Mouse (Mus musculus): ENCODE data around the gene Gng12. TPM values are rescaled to one million over a fixed set of nuclear protein-coding genes. Genes with fewer than 3 reads are reported as not detected.

Gng12 gene
- polyA plus RNA-seq, 1 experiment from 2014 or later, result 50.3 TPM

GRCm38 (mm10) chr6:66988363-66988762 lies 92.2 kb downstream of the Gng12 start:
- no peak overlapping the region for H3K4me3 ChIP-seq
- H3K9me3 ChIP-seq (replicated peaks), result no peaks in the 10 kb centered on the region
- DNase-seq (ENCODE audit: low spot score), result no peak
- 93% methylated on average over 9 of the region's 9 CpGs for WGBS
- H3K27me3 ChIP-seq (ENCODE audit: low read depth, poor library complexity, severe bottlenecking), result no peaks in the 10 kb centered on the region
- H3K4me1 ChIP-seq, result 0 out of 2 replicates have a peak, but pooled peaks cover 3% of the 10 kb centered on the region
- H3K27ac ChIP-seq (replicated peaks), result no peak overlapping the region
- no peaks in the 10 kb centered on the region for H3K36me3 ChIP-seq

- Histone ChIP-seq H3K4me3 (no peak overlapping the region), H3K27ac (replicated peaks) (no peak overlapping the region), H3K9me3 (replicated peaks) (no peaks in the 10 kb centered on the region), H3K36me3 (no peaks in the 10 kb centered on the region), H3K4me1 (0 out of 2 replicates have a peak, but pooled peaks cover 3% of the 10 kb centered on the region), H3K27me3 (ENCODE audit: low read depth, poor library complexity, severe bottlenecking) (no peaks in the 10 kb centered on the region)
- 92% methylated on average over 6 of the region's 6 CpGs for WGBS
- DNase-seq (ENCODE audit: low spot score), result no peak
These were observed 92.8 kb downstream of the Gng12 start for GRCm38 (mm10) chr6:66989037-66989436.

GRCm38 (mm10) chr6:66989518-66989917 lies 93.3 kb downstream of the Gng12 start:
- 77% methylated on average over 3 of the region's 3 CpGs for WGBS

GRCm38 (mm10) chr6:66992232-66992631 lies 96.0 kb downstream of the Gng12 start:
- Histone ChIP-seq H3K27ac (replicated peaks) (no peak overlapping the region), H3K9me3 (replicated peaks) (no peaks in the 10 kb centered on the region), H3K4me1 (peaks cover 8% of the 10 kb centered on the region; the same call in 1 of the 2 replicates), H3K4me3 (no peak overlapping the region), H3K27me3 (ENCODE audit: low read depth, poor library complexity, severe bottlenecking) (no peaks in the 10 kb centered on the region), H3K36me3 (no peaks in the 10 kb centered on the region)
- no peak for DNase-seq (ENCODE audit: low spot score)
- WGBS, result 85% methylated on average over 9 of the region's 9 CpGs

More at GRCm38 (mm10) chr6:66989518-66989917, 93.3 kb downstream of the Gng12 start:
- H3K36me3 ChIP-seq, result no peaks in the 10 kb centered on the region
- no peak overlapping the region for H3K27ac ChIP-seq (replicated peaks)
- H3K9me3 ChIP-seq (replicated peaks), result no peaks in the 10 kb centered on the region
- 0 out of 2 replicates have a peak, but pooled peaks cover 3% of the 10 kb centered on the region for H3K4me1 ChIP-seq
- no peaks in the 10 kb centered on the region for H3K27me3 ChIP-seq (ENCODE audit: low read depth, poor library complexity, severe bottlenecking)
- no peak overlapping the region for H3K4me3 ChIP-seq
- no peak for DNase-seq (ENCODE audit: low spot score)

GRCm38 (mm10) chr6:66992786-66993185 lies 96.6 kb downstream of the Gng12 start:
- H3K9me3 ChIP-seq (replicated peaks), result no peaks in the 10 kb centered on the region
- H3K36me3 ChIP-seq, result no peaks in the 10 kb centered on the region
- no peak overlapping the region for H3K27ac ChIP-seq (replicated peaks)
- DNase-seq (ENCODE audit: low spot score), result no peak
- peaks cover 8% of the 10 kb centered on the region; the same call in 1 of the 2 replicates for H3K4me1 ChIP-seq
- 91% methylated on average over 8 of the region's 8 CpGs for WGBS
- H3K27me3 ChIP-seq (ENCODE audit: low read depth, poor library complexity, severe bottlenecking), result no peaks in the 10 kb centered on the region
- H3K4me3 ChIP-seq, result no peak overlapping the region

GRCm38 (mm10) chr6:66994981-66995380 lies 98.8 kb downstream of the Gng12 start:
- H3K9me3 ChIP-seq (replicated peaks), result no peaks in the 10 kb centered on the region
- H3K27ac ChIP-seq (replicated peaks), result no peak overlapping the region
- H3K36me3 ChIP-seq, result no peaks in the 10 kb centered on the region
- DNase-seq (ENCODE audit: low spot score), result no peak
- H3K4me1 ChIP-seq, result peaks cover 8% of the 10 kb centered on the region; the same call in 1 of the 2 replicates
- H3K4me3 ChIP-seq, result no peak overlapping the region
- H3K27me3 ChIP-seq (ENCODE audit: low read depth, poor library complexity, severe bottlenecking), result no peaks in the 10 kb centered on the region
- 93% methylated on average over 8 of the region's 8 CpGs for WGBS

GRCm38 (mm10) chr6:66995825-66996224 lies 99.6 kb downstream of the Gng12 start:
- Histone ChIP-seq H3K27ac (replicated peaks) (no peak overlapping the region), H3K9me3 (replicated peaks) (no peaks in the 10 kb centered on the region), H3K36me3 (no peaks in the 10 kb centered on the region), H3K4me1 (peaks cover 8% of the 10 kb centered on the region; the same call in 1 of the 2 replicates), H3K27me3 (ENCODE audit: low read depth, poor library complexity, severe bottlenecking) (no peaks in the 10 kb centered on the region), H3K4me3 (no peak overlapping the region)
- DNase-seq (ENCODE audit: low spot score), result no peak
- WGBS, result 94% methylated on average over 1 of the region's 1 CpGs

GRCm38 (mm10) chr6:66996257-66996656 lies 100.1 kb downstream of the Gng12 start:
- peaks cover 8% of the 10 kb centered on the region; the same call in 1 of the 2 replicates for H3K4me1 ChIP-seq
- H3K27me3 ChIP-seq (ENCODE audit: low read depth, poor library complexity, severe bottlenecking), result no peaks in the 10 kb centered on the region
- H3K27ac ChIP-seq (replicated peaks), result no peak overlapping the region
- no peak overlapping the region for H3K4me3 ChIP-seq
- no peaks in the 10 kb centered on the region for H3K36me3 ChIP-seq
- no peaks in the 10 kb centered on the region for H3K9me3 ChIP-seq (replicated peaks)
- no peak for DNase-seq (ENCODE audit: low spot score)
- WGBS, result 89% methylated on average over 1 of the region's 1 CpGs

- Histone ChIP-seq H3K4me1 (peaks cover 5% of the 10 kb centered on the region; the same call in 1 of the 2 replicates), H3K4me3 (no peak overlapping the region), H3K36me3 (no peaks in the 10 kb centered on the region), H3K27me3 (ENCODE audit: low read depth, poor library complexity, severe bottlenecking) (no peaks in the 10 kb centered on the region), H3K9me3 (replicated peaks) (no peaks in the 10 kb centered on the region), H3K27ac (replicated peaks) (no peak overlapping the region)
- 93% methylated on average over 2 of the region's 2 CpGs for WGBS
- no peak for DNase-seq (ENCODE audit: low spot score)
These were observed 102.4 kb downstream of the Gng12 start for GRCm38 (mm10) chr6:66998645-66999044.

- H3K27me3 ChIP-seq (ENCODE audit: low read depth, poor library complexity, severe bottlenecking), result no peaks in the 10 kb centered on the region
- H3K36me3 ChIP-seq, result no peaks in the 10 kb centered on the region
- H3K27ac ChIP-seq (replicated peaks), result no peak overlapping the region
- no peak for DNase-seq (ENCODE audit: low spot score)
- H3K4me3 ChIP-seq, result no peak overlapping the region
- H3K9me3 ChIP-seq (replicated peaks), result no peaks in the 10 kb centered on the region
- H3K4me1 ChIP-seq, result peaks cover 5% of the 10 kb centered on the region; the same call in 1 of the 2 replicates
These were observed 103.6 kb downstream of the Gng12 start for GRCm38 (mm10) chr6:66999800-67000199.

GRCm38 (mm10) chr6:67009888-67010287 lies 113.7 kb downstream of the Gng12 start:
- Histone ChIP-seq H3K4me3 (no peak overlapping the region), H3K4me1 (peaks cover 4% of the 10 kb centered on the region; the same call in 1 of the 2 replicates), H3K9me3 (replicated peaks) (no peaks in the 10 kb centered on the region), H3K27ac (replicated peaks) (no peak overlapping the region), H3K27me3 (ENCODE audit: low read depth, poor library complexity, severe bottlenecking) (no peaks in the 10 kb centered on the region), H3K36me3 (no peaks in the 10 kb centered on the region)
- DNase-seq (ENCODE audit: low spot score), result no peak
- 92% methylated on average over 3 of the region's 3 CpGs for WGBS

- Histone ChIP-seq H3K36me3 (no peaks in the 10 kb centered on the region), H3K27me3 (ENCODE audit: low read depth, poor library complexity, severe bottlenecking) (no peaks in the 10 kb centered on the region), H3K9me3 (replicated peaks) (no peaks in the 10 kb centered on the region), H3K27ac (replicated peaks) (no peak overlapping the region), H3K4me1 (peaks cover 4% of the 10 kb centered on the region; the same call in 1 of the 2 replicates), H3K4me3 (no peak overlapping the region)
- DNase-seq (ENCODE audit: low spot score), result no peak
- 69% methylated on average over 7 of the region's 7 CpGs for WGBS
These were observed 114.4 kb downstream of the Gng12 start for GRCm38 (mm10) chr6:67010370-67011216.

GRCm38 (mm10) chr6:67011217-67011518 lies 115.0 kb downstream of the Gng12 start:
- Histone ChIP-seq H3K9me3 (replicated peaks) (no peaks in the 10 kb centered on the region), H3K27ac (replicated peaks) (no peak overlapping the region), H3K4me3 (no peak overlapping the region), H3K36me3 (no peaks in the 10 kb centered on the region), H3K4me1 (peaks cover 4% of the 10 kb centered on the region; the same call in 1 of the 2 replicates), H3K27me3 (ENCODE audit: low read depth, poor library complexity, severe bottlenecking) (no peaks in the 10 kb centered on the region)
- DNase-seq (ENCODE audit: low spot score), result no peak

All from midbrain, embryonic 10.5 days (tissue).